Mouse (Mus musculus) ovary, adult 18-20 months (tissue): ENCODE data around the gene Sp9.

Experiments used
- DNase-seq: peaks from one replicate; pipeline ENCODE4 v3.0.0; 2022; ENCODE audit warnings: low spot score, mixed read lengths

Sp9 gene

GRCm38 (mm10) chr2:73312152-73313116 is 40.7 kb downstream of the Sp9 start, which contains the start of the genes Scrn3 and Cir1:
Gene Scrn3 (plus strand): TSS chr2:73312601.
Gene Cir1 (minus strand): TSS chr2:73312701.
- DNase-seq: peak; percentile 93

GRCm38 (mm10) chr2:73313117-73313501 is 41.4 kb downstream of the Sp9 start:
- peak; percentile 2 for DNase-seq

DNA sequence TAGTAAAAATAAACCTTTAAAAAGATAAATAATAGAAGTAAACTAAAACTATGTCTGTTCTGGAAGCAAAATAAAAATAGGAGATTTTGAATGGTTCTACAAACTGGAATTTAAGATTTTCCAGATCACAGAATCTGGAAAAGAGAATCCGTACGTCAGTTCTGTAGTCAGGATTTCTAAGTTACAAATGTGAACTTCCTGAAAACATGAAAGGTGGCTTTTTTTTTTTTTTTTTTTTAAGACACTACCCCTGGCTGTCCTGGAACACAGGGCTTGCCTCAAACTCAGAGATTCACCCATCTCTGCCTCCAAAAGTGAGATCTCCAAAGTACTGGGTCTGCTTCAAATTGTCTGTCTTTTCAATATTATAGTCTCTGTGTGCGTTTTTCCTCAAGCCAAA is 42.6 kb downstream of the Sp9 start:
- no peak for DNase-seq

GRCm38 (mm10) chr2:73317426-73317825 is 45.7 kb downstream of the Sp9 start:
- no peak for DNase-seq

GRCm38 (mm10) chr2:73319218-73319617 is 47.5 kb downstream of the Sp9 start:
- no peak for DNase-seq

DNA sequence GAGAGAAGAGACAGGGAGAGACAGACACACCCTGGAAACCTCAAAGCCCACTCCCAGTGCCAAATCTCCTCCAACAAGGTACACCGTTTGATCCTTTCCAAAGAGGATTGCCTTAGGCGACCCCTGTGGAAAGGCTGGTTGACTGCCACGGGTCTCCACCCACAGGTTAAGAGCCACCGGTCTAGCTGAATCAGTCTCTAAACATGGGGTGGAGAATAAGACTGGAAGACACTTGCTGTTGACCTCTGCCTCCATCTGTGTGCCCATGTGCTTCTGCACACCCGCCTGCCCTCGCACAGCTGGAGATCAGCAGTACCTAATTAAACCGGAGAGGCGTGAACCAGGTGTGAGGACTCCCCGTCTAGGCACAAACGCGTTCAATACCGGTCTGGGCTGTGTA is 51.3 kb downstream of the Sp9 start:
- DNase-seq: no peak

GRCm38 (mm10) chr2:73325871-73326270 is 54.1 kb downstream of the Sp9 start:
- DNase-seq: no peak
